Mouse (Mus musculus): Measurements from ENCODE around the gene Trp53. TPM values are rescaled to one million over a fixed set of nuclear protein-coding genes. Genes with fewer than 3 reads are reported as not detected.

The Trp53 gene
- total RNA-seq, 2 experiments from 2014 or later = 48.4 to 53.4 TPM

DNA sequence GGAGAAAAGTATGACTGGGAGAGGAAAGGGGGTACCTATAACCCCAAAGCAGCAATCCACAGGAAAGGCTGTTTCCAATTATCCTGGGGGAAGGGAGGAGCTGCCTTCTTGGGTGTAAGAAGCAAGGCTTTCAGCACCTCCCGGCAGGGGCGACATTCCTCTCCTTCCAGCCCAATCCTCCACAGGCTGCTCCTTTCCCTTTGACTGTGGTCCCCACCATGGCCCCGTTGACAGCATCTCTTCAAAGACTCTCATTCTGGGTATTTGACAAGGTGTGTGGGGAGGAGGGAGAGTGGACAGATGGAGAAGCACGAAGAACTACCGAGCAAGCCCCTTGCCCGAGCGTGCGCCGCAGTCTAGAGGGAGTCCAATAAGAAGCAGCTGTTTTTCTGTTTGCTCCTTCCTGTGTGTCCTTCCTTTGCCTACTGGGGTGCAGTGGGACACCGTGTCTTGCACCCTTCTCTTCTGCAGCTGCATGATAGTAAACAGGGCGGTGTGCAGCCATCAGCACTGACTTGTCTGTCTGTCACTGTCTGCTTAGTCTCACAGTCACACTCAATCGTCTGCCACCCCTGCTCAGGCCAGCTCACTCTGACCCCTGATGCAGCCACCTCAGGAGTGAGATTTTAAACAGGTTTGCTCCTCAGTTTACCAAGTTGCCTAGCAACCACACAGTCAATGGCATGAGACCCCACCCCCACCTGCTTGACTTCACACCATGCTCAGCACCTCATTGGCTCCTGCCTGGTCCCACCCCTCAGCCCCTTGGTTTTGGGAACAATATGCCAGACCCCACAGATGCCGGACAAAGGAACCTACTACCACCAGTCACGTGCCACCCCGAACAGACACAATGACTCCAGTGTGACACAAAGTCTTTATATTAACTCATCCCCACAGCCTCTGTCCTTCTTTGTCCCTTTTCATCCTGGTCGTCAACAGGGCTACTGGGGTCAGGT is 19.0 kb upstream of the Trp53 start:
- DNase-seq (ENCODE audit: low spot score in 2 of 2) = no peak

DNA sequence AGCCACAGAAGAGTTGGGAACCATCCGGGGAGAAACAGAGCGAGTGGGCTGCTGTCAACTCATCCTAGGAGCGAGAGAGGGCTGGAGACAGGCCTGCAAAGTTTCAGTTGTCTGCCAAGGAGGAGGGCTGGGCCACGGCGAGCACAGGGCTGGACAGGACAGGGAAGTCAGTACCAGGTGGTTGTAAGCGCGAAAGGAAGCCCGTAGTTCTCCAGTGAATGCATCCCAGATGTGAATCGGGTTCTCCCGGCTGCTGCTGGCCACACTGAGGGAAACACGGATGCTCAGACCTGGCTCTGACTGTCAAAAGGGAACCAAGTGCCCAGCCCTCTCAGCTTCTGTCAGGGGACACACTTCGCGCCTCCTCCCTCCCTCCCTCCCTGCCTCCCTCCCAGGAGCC is 16.8 kb upstream of the Trp53 start:
- no peak for DNase-seq (ENCODE audit: low spot score in 2 of 2)

DNA sequence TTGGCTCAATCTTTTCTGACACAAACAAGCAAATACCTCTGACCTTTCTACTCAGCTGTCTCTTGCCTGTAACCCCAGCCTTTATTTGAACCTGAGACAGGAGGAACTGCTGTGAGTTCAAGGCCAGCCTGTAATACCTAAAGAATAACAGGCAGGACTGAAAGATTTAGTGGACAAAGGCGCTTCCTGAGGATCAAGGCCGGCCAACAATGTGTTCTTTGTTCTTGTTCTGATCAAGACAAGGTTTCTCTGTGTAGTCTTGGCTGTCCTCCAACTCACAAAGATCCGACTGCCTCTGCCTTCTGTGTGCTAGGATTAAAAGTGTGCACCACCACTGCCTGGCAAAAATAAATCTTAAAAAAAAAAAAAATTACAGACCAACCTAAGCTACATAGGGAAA is 15.8 kb upstream of the Trp53 start:
- no peak for DNase-seq (ENCODE audit: low spot score in 2 of 2)

DNA sequence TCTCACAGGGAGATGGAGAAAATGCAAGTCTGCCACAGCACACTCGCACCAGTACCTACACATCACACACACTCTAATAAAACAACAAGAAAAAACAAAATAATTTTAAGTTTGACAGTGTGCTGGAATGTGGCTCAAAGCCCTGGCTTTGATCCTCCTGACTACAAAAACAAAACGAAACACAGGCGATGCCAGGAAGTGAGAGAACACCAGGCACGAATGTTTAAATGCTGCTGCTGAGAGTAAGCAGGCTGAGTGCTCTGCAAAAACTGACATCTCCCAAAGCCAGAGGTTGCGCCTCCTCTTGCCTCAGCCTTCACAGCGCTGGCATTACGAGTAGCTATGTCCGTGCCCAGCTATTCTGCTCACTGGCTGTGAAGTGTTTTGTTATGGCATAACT is 15.0 kb upstream of the Trp53 start:
- no peak for DNase-seq (ENCODE audit: low spot score in 2 of 2)

DNA sequence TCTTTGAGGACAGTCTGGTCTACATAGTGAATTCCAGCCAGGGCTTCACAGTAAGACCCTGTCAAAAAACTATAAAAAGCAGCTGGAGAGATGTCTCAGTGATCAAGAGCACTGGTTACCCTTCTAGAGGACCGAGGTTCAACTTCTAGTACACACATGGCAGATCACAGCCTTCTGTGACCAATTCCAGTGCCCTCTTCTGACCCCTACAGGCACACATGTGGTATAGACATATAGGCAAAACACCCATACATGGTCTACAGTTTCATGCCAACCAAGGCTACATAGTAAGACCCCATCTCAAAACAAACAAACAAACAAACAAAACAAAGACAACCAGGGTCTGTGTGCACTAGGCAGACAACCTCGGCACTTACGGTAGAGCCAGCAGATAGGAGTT is 4.9 kb upstream of the Trp53 start:
- DNase-seq (ENCODE audit: low spot score in 2 of 2) = no peak

DNA sequence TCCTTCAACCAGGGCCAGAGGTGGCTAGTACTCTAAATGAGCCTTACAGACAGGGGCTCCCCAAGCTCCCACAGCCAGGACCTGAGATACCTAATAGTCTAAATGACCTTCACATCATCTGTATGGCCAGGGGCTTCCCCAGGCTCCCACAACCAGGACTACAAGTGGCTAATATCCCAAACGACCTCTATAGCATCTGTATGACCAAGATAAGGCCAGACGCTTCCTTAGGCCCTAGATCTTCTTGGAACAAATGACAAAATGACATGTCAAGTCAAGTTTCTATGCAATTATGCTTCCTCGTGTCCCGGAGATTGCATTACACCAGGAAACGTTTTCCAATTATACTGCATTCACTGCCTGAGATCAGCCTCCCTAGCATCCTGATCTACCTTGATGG is 3.9 kb upstream of the Trp53 start:
- DNase-seq (ENCODE audit: low spot score in 2 of 2) = no peak

DNA sequence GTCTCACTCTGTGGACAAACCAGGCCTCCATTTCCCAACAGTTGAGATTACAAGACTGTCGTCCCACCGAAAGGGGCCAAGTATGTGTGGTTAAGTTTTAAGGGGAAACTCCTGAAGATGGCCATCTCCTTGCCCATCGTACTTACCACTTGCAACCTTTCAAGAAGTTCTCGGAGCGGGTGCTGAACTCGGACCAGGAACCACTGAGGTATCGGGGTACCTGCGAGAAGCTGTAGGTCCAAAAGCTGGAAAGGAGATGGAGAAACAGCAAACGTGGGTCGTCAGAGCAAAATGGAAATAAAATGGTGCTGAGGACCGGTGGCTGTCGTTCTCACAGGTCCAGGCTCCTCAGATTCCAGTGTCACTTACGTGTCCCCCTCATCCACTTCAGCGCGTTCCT is 1.9 kb upstream of the Trp53 start:
- DNase-seq (ENCODE audit: low spot score in 2 of 2) = no peak

DNA sequence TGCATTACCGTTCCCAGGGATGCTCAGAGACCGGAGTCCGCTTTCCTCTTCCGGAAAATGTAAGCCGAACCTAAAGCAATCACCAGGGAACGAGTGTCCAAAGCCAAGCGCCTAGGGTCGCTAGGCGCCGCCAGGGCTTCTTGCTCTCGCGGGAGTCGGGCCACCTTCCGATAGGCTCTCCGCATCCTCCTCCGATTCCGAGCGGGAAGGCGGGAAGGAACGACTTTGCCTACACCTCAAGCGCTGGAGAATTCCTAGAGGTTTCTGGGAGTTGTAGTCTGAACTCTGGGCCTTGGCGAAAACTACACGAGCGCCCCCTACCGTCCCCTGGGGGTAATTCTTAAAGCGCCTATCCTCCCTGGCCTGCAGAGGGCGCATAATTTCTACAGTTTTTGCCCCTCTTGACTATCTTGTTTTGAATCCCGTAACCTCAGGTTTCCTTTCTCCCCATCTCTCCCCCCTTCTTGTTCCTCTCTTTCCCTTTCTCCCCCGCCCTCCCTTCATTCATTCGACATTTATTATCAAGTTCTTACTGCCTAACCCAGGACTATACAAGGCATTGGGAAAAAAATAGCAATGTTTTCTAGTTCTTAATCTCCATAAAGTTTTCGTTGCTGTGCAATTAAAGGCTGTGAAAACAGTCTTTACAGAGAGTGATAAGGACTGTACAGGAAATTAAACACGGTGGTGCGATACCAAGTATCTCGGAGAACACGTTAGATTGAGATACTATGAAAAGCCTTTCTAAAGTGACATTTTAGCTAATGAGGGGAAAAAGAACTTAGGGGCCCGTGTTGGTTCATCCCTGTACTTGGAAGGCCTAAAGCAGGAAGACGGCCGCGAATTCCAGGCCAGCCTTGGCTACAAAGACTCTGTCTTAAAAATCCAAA is 786 bp upstream of the Trp53 start:
- DNase-seq (ENCODE audit: low spot score in 2 of 2) = peak; percentile 98 to 99

DNA sequence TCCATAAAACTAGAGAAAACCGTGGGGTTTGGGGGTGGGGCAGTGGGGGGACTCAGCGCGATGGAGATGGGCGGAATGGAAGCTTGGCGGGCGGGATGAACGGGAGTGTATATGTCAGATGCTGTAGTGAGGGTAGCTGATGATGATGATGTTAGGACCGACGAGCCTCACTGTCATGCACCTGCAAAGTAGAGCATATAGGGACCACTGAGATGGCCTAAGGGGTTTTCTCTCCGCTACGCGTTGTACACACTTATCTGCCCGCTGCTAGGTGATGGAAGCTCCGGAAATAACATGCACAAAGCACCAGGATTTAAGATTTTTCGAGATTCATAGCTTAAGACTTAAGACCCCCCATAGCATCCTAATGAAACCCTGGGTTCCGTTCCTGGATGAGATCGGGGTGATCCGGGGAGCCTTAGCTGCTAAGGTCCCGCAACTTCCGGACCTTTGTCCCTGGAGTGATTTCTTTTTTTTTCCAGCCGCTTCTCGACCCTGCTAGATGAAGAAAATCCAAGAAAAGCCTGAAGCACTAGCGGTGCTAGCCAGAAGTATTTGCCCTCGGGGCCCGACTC is 500 bp downstream of the Trp53 start:
- no peak for DNase-seq (ENCODE audit: low spot score in 2 of 2)

DNA sequence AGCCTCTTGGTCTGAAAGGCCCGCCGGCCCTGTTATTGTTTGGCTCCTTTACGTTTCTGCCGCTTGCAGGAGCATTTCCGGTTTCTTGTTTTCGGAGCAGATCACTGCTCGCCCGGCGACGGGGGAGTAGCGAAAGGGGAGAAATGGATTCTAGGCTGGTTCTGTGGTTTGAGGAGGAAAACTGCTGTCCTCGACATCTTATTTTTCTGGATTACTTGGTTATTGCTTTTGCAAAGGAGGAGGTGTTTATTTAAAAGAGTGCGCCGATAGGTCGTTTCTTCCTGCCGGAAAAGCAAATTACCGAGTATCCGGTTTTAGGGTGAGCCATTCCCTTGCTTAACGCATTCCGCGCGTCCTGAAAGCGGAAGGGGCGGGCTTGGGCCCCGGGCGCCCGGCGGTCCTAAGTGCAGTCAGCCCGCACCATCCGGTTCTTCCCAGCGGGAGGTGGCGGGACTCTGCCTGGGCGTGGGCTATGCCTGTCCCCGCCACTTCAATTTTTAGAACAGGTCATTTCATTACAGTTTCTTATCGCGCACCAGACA is 1.1 kb downstream of the Trp53 start:
- peak; percentile 84 for DNase-seq (ENCODE audit: low spot score in 2 of 2)

DNA sequence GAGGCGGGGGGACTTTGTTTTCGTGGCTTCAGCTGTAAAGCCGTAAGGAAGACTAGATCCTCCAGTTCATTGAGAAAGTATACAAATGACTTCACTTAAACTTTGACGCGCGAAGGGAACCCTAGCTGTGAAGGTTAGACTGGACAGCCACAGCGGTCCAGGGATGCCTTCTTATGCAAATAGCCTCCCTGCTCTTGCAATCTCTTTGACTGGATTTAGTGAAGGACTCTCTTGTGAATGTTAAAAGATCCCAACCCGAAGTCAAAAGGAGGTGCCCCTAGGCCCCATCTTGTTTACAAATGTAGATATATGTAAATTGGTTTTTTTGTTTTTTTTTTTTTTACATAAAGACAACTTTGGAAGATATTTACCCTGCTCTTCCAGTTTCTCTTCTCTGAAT is 1.7 kb downstream of the Trp53 start:
- DNase-seq (ENCODE audit: low spot score in 2 of 2) = no peak

DNA sequence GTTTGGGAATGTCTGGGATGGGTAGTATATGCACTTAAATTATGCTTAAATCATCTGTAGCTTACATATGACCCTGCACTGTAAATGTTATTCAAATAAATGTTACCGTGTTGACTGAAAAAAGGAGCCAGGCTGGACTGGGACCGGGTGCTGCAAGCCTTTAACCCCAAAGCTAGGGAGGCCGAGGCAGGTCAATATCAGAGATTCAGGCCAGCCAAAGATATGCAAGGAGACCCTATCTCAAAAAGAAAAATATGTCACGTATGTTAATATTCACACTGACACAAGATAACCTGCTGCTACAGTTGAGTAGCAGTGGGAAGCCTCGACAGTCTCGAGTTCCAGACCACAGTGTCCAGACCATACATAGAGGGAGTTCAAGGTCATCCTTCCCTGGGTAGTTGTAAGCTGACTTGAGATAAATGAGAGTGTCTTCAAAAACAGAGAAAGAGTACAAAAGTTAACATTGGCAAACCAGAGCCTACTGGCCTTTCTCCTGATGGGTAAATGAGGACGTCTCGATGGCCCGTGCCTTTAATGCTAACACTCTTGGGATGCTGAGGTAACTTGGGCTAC is 2.2 kb downstream of the Trp53 start:
- DNase-seq (ENCODE audit: low spot score in 2 of 2) = no peak

DNA sequence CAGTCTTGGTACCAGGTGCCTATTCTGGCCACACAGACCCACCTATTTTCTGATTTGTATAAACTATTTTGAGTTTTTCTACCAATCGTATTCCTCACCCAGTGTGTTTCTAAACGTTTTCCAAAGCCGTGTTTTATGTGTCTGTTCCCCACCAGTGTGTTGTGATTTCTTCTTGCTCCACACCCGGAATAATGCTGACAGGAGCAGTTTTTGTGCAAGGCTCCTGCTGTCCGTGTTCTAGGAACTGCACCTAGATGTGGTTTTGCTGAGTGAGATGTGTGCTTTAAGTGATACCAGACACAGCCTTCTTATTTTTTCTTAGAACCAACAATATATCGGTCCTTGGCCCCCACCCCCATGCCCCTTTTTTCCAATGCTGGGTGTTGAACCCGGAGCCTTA is 3.8 kb downstream of the Trp53 start:
- DNase-seq (ENCODE audit: low spot score in 2 of 2) = no peak

DNA sequence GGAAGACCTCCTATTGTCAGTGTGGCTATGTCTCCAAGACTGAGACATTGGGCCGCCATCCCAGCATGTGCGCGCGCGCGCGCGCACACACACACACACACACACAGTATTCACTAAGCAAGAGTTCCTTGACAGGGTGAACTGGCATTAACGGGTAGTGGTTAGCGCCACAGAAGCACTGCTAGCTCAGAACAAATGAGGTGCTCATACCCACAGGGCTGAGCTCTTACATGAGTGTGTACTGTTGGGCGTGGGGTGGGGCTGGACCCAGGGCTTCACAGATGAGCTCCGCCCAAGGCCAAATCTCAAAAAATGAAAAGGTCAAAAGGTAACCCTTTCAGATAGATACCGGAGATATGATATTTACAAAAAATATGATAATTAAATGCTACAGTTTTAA is 4.8 kb downstream of the Trp53 start:
- DNase-seq (ENCODE audit: low spot score in 2 of 2) = no peak

DNA sequence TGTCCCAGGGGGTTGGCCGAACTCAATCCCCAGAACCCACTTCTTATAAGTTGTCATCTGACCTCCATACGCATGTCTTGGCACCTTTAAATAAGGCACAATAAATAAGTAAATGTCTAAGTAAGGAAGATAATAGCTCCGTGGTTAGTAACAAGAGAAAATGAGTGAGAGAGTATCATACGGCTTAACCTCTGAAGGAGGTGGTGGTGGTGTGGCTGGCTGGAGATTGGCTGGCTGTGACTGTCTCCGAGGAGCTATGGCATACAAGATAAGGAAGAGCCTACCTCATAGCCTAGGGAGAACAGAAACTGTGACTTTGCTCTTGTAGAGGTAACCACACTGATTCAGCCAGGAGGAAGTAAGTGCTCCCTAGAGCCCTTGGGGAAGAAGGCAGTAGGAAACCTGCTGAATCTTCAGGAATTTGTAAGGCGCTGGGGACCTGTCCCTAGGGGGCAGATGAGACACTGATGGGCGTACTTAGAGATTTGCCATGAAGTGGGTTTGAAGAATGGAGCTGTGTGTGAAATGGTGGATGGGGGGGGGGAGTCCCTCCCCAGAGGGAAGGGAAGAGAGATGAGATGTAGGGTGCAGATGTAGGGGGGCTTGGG is 5.7 kb downstream of the Trp53 start:
- DNase-seq (ENCODE audit: low spot score in 2 of 2) = no peak

DNA sequence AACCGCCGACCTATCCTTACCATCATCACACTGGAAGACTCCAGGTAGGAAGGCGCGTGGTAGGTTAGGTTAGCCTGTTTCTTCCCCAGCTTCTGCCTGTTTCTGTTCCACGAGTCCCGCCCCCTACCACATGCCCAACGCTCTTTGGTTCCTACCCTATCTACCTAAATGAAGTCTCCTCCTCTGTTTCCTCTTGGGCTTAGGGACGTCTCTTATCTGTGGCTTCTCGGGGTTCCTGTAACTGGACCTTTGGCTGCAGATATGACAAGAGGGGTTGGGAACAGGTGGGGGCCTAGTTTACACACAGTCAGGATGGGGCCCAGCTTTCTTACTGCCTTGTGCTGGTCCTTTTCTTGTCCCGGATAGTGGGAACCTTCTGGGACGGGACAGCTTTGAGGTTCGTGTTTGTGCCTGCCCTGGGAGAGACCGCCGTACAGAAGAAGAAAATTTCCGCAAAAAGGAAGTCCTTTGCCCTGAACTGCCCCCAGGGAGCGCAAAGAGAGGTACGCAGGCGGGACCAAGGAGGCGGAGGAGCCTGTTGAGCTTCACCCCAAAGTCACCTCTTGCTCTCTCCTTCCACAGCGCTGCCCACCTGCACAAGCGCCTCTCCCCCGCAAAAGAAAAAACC is 9.2 kb downstream of the Trp53 start:
- DNase-seq (ENCODE audit: low spot score in 2 of 2) = no peak

DNA sequence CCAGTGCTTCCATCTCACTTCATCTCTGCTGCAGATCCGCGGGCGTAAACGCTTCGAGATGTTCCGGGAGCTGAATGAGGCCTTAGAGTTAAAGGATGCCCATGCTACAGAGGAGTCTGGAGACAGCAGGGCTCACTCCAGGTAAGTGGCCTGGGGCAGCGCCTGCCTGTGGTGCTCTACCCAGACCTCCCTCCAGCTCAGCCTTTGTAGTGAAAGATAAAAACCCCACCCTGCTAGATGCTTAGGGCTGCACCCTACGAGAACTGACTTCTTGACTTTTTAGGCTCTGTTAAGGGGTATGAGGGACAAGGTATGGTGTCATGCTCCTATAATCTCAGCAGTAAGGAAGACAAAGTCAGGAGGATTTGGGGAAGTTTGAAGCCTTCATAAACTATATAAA is 10.5 kb downstream of the Trp53 start:
- no peak for DNase-seq (ENCODE audit: low spot score in 2 of 2)

DNA sequence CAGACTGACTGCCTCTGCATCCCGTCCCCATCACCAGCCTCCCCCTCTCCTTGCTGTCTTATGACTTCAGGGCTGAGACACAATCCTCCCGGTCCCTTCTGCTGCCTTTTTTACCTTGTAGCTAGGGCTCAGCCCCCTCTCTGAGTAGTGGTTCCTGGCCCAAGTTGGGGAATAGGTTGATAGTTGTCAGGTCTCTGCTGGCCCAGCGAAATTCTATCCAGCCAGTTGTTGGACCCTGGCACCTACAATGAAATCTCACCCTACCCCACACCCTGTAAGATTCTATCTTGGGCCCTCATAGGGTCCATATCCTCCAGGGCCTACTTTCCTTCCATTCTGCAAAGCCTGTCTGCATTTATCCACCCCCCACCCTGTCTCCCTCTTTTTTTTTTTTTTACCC is 11.3 kb downstream of the Trp53 start:
- no peak for DNase-seq (ENCODE audit: low spot score in 2 of 2)

DNA sequence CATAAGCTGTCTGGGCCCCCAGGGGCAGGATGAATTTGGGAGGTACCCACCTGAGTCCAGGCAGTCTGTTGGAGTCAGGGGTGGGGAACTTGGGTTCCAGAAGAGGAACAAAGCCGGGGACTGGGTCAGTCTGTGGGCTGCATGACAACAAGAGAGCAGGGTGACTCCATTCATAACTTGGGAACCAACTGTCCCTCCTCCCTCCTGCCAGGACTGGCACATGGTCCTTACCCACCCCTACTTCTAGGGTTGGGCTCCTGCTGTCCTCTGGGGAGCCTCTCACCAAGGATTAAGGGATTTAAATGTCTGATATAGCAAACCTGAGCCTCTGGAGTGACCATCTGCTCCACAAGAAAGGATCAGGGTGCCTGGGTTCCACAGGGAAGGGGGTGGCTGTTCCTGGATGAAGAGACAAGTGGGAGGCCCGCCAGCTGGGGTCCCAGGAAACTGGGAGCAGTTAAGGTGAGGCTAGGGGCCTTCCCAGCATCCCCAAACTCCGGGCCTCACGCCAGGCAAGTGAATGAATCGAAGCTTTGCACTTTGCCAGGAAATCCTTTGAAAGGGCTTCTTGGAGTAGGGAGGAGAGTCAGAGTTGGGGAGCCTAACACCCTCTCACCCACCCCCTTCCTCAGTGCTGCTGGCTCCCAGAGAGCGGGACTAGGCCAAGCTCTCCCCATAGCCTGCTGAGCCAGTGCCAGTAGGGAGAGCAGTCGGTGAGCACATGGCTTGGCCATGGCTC is 11.9 kb downstream of the Trp53 start:
- DNase-seq (ENCODE audit: low spot score in 2 of 2) = no peak

DNA sequence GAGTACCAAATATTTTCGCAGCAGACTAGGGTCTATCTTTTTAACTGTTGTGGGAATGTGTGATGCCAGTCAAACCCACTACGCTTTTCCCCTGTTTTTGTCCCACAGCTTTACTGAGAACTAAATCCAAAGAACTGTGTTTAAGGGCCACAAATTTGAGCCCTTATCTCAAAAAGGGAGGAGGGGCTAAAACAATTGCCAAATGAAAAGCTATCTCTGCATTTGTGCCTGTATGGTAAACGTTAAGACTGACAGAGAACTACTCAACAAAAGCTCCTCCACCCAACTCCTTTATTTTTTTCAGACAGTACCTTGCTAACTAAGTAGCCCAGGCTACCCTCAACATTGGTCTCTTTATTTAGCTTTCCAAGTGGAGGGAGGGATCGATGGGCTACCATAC is 12.6 kb downstream of the Trp53 start:
- no peak for DNase-seq (ENCODE audit: low spot score in 2 of 2)
